Mouse (Mus musculus): ENCODE results near the gene Cacna1e. TPM values are rescaled to one million over a fixed set of nuclear protein-coding genes. Genes with fewer than 3 reads are reported as not detected.

Cacna1e gene
- polyA plus RNA-seq, 1 experiment from 2014 or later: 17.8 TPM

DNA sequence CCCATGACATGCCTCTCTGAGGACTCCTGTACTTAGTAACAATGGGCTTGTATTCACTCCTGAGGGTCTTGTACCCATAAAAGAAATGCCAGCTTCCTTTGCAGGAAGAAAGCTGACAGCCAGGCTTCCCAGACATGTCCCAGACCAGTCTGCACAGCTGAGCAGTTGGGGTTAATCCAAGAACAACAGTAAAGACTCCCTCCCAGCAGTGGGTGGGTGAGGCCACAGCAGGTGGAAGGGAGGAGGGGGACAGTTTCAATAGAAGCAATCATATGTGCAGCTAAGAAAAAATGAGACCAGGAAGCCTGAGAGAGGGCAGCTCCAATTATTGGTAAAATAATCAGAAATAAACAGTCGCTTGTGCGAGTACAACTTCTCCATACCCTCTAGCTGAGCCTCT, 40.9 kb downstream of the Cacna1e start:
- H3K9ac ChIP-seq: no peak overlapping the region
- ATAC-seq (ENCODE audit: low FRiP score) (no peak), DNase-seq (ENCODE audit: low spot score) (no peak)
- 80% methylated on average over 2 of the region's 2 CpGs for WGBS
- H3K4me1 ChIP-seq (replicated peaks; ENCODE audit: control insufficient read depth, insufficient read depth, low read length): no peaks in the 10 kb centered on the region
- no peaks in the 10 kb centered on the region for H3K9me3 ChIP-seq (ENCODE audit: control insufficient read depth, low read length)
- H3K4me3 ChIP-seq (replicated peaks; ENCODE audit: low read length): no peak overlapping the region
- no peak overlapping the region for H3K27ac ChIP-seq
- no peaks in the 10 kb centered on the region for H3K27me3 ChIP-seq (ENCODE audit: control insufficient read depth, insufficient read depth, low read length)
- no peak overlapping the region for H3K4me2 ChIP-seq (replicated peaks)
- H3K36me3 ChIP-seq (replicated peaks; ENCODE audit: control insufficient read depth, insufficient read depth): no peaks in the 10 kb centered on the region

DNA sequence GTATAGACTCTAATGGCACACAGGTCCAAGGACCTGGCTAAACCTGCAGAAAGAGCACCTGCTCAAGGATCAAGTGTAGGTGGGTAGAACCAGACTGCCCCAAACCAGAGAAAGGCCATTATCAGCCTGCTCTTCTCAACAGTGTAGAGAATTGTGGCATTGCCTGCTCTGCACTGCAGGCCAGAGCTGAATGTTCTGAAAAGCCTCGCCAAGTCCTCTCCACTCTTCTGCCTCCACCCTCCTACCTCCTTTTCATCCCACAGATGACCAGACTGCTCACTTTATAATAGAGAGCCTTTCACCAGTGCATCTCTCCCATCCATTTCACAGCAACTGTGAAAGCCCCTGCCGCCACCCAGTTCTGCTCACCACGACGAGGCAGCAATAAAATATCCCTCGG, 42.0 kb downstream of the Cacna1e start:
- ATAC-seq (ENCODE audit: low FRiP score) (no peak), DNase-seq (ENCODE audit: low spot score) (no peak)
- Histone ChIP-seq H3K27me3 (ENCODE audit: control insufficient read depth, insufficient read depth, low read length) (no peaks in the 10 kb centered on the region), H3K9ac (no peak overlapping the region), H3K36me3 (replicated peaks; ENCODE audit: control insufficient read depth, insufficient read depth) (no peaks in the 10 kb centered on the region), H3K4me2 (replicated peaks) (no peak overlapping the region), H3K9me3 (ENCODE audit: control insufficient read depth, low read length) (no peaks in the 10 kb centered on the region), H3K4me3 (replicated peaks; ENCODE audit: low read length) (no peak overlapping the region), H3K4me1 (replicated peaks; ENCODE audit: control insufficient read depth, insufficient read depth, low read length) (no peaks in the 10 kb centered on the region), H3K27ac (no peak overlapping the region)
- 60% methylated on average over 5 of the region's 5 CpGs for WGBS

DNA sequence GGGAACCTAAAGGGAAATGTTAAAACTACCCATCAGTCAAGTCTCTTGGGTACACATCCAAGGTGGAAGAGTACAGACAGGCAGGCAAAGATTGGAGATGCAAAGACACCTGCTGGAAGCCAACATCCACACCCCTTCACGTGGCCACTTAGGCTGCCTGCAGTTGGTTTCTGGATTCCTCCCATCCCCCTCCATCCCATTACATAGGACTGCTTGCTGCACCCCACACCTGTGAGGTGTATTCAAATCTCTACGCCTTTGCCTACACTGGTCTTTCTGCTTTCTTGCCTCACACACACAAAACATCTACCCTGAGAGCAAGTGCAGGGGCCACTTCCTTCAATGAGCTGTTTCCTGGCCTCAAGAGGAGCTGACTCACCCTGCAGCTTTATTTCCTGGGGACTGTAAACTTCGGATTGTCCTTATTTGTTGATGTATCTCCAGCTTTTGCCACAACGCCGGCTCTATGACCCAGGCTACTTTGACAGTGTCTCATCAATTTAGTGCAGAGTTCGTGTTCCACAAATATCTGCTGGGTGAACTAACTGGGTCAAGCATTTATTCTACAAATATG, 43.2 kb downstream of the Cacna1e start:
- H3K27me3 ChIP-seq (ENCODE audit: control insufficient read depth, insufficient read depth, low read length): no peaks in the 10 kb centered on the region
- no peaks in the 10 kb centered on the region for H3K36me3 ChIP-seq (replicated peaks; ENCODE audit: control insufficient read depth, insufficient read depth)
- no peak overlapping the region for H3K27ac ChIP-seq
- H3K4me3 ChIP-seq (replicated peaks; ENCODE audit: low read length): no peak overlapping the region
- DNase-seq (ENCODE audit: low spot score): no peak
- no peak for ATAC-seq (ENCODE audit: low FRiP score)
- H3K4me2 ChIP-seq (replicated peaks): no peak overlapping the region
- WGBS: 78% methylated on average over 6 of the region's 6 CpGs
- H3K9ac ChIP-seq: no peak overlapping the region
- H3K4me1 ChIP-seq (replicated peaks; ENCODE audit: control insufficient read depth, insufficient read depth, low read length): no peaks in the 10 kb centered on the region
- no peaks in the 10 kb centered on the region for H3K9me3 ChIP-seq (ENCODE audit: control insufficient read depth, low read length)

DNA sequence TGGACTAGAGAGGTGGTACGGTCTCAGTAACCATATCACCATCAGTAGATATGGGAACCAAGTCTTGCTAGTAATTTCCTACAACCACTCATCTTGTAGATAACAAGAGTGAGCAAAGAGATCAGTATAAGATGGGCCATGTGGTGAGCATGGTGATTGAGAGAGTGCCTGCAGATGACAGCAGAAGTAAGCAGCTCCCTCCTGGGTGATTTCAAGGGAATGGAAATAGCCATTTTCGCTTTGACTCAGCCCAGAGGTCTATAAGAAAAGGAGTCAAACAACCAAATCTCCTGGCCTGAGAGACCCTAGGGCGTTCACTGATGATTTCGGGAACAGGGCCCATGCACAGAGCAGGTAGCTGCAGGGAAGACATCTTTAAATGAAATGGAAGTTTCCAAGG, 45.0 kb downstream of the Cacna1e start:
- H3K9ac ChIP-seq: no peak overlapping the region
- H3K9me3 ChIP-seq (ENCODE audit: control insufficient read depth, low read length): no peaks in the 10 kb centered on the region
- no peak overlapping the region for H3K4me3 ChIP-seq (replicated peaks; ENCODE audit: low read length)
- no peak for ATAC-seq (ENCODE audit: low FRiP score)
- H3K4me1 ChIP-seq (replicated peaks; ENCODE audit: control insufficient read depth, insufficient read depth, low read length): no peaks in the 10 kb centered on the region
- whole genome bisulfite sequencing: 91% methylated on average over 4 of the region's 4 CpGs
- H3K27me3 ChIP-seq (ENCODE audit: control insufficient read depth, insufficient read depth, low read length): no peaks in the 10 kb centered on the region
- no peak overlapping the region for H3K27ac ChIP-seq
- H3K36me3 ChIP-seq (replicated peaks; ENCODE audit: control insufficient read depth, insufficient read depth): no peaks in the 10 kb centered on the region
- no peak overlapping the region for H3K4me2 ChIP-seq (replicated peaks)
- DNase-seq (ENCODE audit: low spot score): no peak

DNA sequence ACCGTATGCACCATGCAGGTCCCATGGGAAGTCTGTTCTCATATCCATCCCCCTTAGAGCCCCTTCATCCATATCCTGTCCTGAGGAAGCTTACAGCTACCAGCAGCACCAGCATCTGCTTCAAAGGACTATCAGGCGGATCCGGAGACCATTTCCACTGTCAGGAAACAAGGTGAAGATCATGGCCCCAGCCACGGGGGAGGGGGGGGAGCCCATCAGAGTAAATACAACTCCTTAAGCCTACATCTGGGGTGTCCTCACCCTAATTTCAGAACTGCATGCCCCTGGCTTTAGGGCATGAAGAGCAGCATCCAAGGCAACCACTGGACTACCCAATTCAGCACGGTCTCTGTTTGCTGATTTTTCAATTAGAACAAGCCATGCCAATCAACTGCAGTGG, 47.8 kb downstream of the Cacna1e start:
- Histone ChIP-seq H3K4me2 (replicated peaks) (no peak overlapping the region), H3K4me1 (replicated peaks; ENCODE audit: control insufficient read depth, insufficient read depth, low read length) (0 out of 2 replicates have a peak, but pooled peaks cover 4% of the 10 kb centered on the region), H3K9ac (no peak overlapping the region), H3K4me3 (replicated peaks; ENCODE audit: low read length) (no peak overlapping the region), H3K27ac (no peak overlapping the region), H3K9me3 (ENCODE audit: control insufficient read depth, low read length) (no peaks in the 10 kb centered on the region), H3K36me3 (replicated peaks; ENCODE audit: control insufficient read depth, insufficient read depth) (no peaks in the 10 kb centered on the region), H3K27me3 (ENCODE audit: control insufficient read depth, insufficient read depth, low read length) (no peaks in the 10 kb centered on the region)
- ATAC-seq (ENCODE audit: low FRiP score) (no peak), DNase-seq (ENCODE audit: low spot score) (no peak)
- WGBS: 92% methylated on average over 5 of the region's 5 CpGs

DNA sequence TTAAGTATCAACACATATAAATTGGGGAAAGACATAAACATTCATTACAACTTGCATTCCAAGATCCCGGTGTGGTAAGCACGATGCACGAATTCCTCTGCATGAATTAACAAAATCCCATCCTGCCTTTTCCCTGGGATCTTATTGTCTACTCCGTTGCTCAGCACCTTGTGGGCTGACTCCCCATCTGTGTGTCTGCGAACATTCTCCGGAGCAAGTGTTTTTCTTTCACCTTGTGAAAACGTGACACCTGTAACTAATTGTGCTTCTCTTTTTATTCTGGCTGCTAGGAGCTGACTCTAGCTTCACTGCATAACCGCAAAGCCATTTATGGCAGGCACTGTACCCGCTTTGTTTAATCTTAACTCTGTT, 52.1 kb downstream of the Cacna1e start:
- Histone ChIP-seq H3K27me3 (ENCODE audit: control insufficient read depth, insufficient read depth, low read length) (no peaks in the 10 kb centered on the region), H3K4me3 (replicated peaks; ENCODE audit: low read length) (no peak overlapping the region), H3K9me3 (ENCODE audit: control insufficient read depth, low read length) (no peaks in the 10 kb centered on the region), H3K27ac (no peak overlapping the region), H3K4me1 (replicated peaks; ENCODE audit: control insufficient read depth, insufficient read depth, low read length) (0 out of 2 replicates have a peak, but pooled peaks cover 4% of the 10 kb centered on the region), H3K4me2 (replicated peaks) (no peak overlapping the region), H3K36me3 (replicated peaks; ENCODE audit: control insufficient read depth, insufficient read depth) (no peaks in the 10 kb centered on the region), H3K9ac (no peak overlapping the region)
- 56% methylated on average over 9 of the region's 9 CpGs for WGBS
- ATAC-seq (ENCODE audit: low FRiP score) (no peak), DNase-seq (ENCODE audit: low spot score) (no peak)

DNA sequence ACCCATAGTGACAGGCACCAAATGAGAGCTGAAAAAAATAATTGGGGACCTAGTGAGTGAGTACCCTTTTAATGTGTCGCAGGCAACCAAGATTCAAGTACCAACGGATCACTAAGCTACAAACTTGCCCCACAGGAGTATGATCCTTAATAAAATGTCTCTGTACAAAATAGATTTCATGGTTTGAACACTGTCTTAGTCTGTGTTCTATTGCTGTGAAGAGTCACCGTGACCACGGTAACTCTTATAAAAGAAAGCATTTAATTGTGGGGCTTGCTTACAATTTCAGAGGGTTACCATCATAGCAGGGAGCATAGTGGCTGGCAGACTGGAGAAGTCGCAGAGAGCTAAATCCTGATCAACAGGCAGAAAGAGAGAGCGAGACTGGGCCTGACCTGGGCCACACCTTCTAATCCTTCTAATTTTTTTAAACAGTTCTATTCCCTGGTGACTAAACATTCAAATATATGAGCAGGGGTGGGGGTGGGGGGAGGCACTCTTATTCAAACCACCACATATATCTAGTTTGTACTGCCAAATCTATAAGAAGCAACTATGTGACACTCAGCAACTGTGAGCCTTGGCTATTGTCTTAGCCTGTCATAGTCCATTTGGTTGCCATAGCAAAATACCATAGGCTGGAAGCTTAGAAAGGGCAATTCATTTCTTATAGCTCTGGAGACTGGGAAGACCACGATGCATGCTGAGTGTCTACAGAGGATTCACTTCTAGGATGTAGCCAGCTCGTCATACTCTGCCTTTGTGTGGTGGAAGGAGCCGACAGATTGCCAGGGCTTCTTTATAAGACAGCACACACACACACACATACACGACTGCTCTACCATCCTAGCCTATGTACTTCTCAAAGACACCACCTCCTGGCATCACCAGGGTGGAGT, 52.8 kb downstream of the Cacna1e start:
- Histone ChIP-seq H3K4me1 (replicated peaks; ENCODE audit: control insufficient read depth, insufficient read depth, low read length) (0 out of 2 replicates have a peak, but pooled peaks cover 4% of the 10 kb centered on the region), H3K27ac (no peak overlapping the region), H3K4me2 (replicated peaks) (no peak overlapping the region), H3K4me3 (replicated peaks; ENCODE audit: low read length) (no peak overlapping the region), H3K27me3 (ENCODE audit: control insufficient read depth, insufficient read depth, low read length) (no peaks in the 10 kb centered on the region), H3K9me3 (ENCODE audit: control insufficient read depth, low read length) (no peaks in the 10 kb centered on the region), H3K9ac (no peak overlapping the region), H3K36me3 (replicated peaks; ENCODE audit: control insufficient read depth, insufficient read depth) (no peaks in the 10 kb centered on the region)
- WGBS: 24% methylated on average over 10 of the region's 10 CpGs
- ATAC-seq (ENCODE audit: low FRiP score): no peak
- DNase-seq (ENCODE audit: low spot score): no peak

DNA sequence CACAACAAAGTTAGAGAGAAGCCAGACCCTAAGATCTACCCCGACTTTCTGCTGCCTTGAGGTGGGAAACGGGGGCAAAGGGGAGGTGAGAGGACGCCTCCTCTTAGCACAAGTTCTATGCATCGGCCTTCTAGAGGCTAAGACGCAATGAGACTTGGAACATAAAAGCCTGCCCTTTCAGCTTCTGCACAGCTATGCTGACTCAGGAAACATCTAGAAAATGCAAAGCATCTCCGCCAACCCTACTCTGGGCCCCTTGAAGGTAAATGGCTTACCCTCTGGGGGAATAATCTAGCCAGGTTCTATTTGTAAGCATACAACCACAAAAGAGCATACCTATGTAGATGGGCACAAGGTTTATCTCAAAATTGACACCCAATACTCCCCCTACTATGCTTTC, 54.2 kb downstream of the Cacna1e start:
- Histone ChIP-seq H3K9me3 (ENCODE audit: control insufficient read depth, low read length) (no peaks in the 10 kb centered on the region), H3K9ac (no peak overlapping the region), H3K27me3 (ENCODE audit: control insufficient read depth, insufficient read depth, low read length) (no peaks in the 10 kb centered on the region), H3K4me2 (replicated peaks) (no peak overlapping the region), H3K27ac (no peak overlapping the region), H3K36me3 (replicated peaks; ENCODE audit: control insufficient read depth, insufficient read depth) (no peaks in the 10 kb centered on the region), H3K4me1 (replicated peaks; ENCODE audit: control insufficient read depth, insufficient read depth, low read length) (0 out of 2 replicates have a peak, but pooled peaks cover 4% of the 10 kb centered on the region), H3K4me3 (replicated peaks; ENCODE audit: low read length) (no peak overlapping the region)
- no peak for DNase-seq (ENCODE audit: low spot score)
- no peak for ATAC-seq (ENCODE audit: low FRiP score)
- 95% methylated on average over 6 of the region's 6 CpGs for WGBS

DNA sequence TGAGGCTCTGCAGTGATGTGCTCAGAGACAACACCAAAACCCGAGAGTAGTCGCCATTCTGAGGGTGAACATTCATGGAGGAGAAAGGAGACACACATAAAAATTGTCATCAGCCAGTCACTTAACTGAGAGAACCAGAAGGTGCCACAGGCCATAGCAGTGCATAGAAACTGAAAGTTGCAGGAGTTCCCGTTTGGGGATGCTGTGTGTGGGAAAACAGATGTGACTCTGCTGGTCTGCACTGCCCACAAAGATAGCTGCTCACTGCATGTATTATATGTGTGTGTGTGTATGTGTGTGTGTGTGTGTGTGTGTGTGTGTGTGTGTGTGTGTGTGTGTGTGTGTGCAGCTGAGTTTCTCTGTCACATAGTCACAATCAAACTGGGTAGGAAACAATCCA, 61.2 kb downstream of the Cacna1e start:
- no peak overlapping the region for H3K27ac ChIP-seq
- ATAC-seq (ENCODE audit: low FRiP score): no peak
- no peaks in the 10 kb centered on the region for H3K36me3 ChIP-seq (replicated peaks; ENCODE audit: control insufficient read depth, insufficient read depth)
- 0 out of 2 replicates have a peak, but pooled peaks cover 4% of the 10 kb centered on the region for H3K4me1 ChIP-seq (replicated peaks; ENCODE audit: control insufficient read depth, insufficient read depth, low read length)
- no peak overlapping the region for H3K4me2 ChIP-seq (replicated peaks)
- H3K9me3 ChIP-seq (ENCODE audit: control insufficient read depth, low read length): no peaks in the 10 kb centered on the region
- no peak for DNase-seq (ENCODE audit: low spot score)
- no peak overlapping the region for H3K9ac ChIP-seq
- no peaks in the 10 kb centered on the region for H3K27me3 ChIP-seq (ENCODE audit: control insufficient read depth, insufficient read depth, low read length)
- H3K4me3 ChIP-seq (replicated peaks; ENCODE audit: low read length): no peak overlapping the region
- 72% methylated on average over 3 of the region's 3 CpGs for WGBS

All from hindbrain, embryonic 14.5 days (tissue).